Mouse (Mus musculus) thymus, adult 2 months (tissue): Measurements from ENCODE around the gene Stk17b.

Experiments
- CTCF ChIP-seq: fragments of 200-500 bp; IDR thresholded peaks from 2 replicates; pipeline ENCODE4 v1.5.1; 2012; ENCODE audit warnings: mild to moderate bottlenecking, control low read depth, low read length, moderate library complexity, borderline replicate concordance; ENCODE audit not compliant: control insufficient read depth, poor library complexity, insufficient read depth; ENCODE audit errors: extremely low read depth
- POLR2A ChIP-seq: fragments of 200-500 bp; IDR thresholded peaks from 2 replicates; pipeline ENCODE4 v1.6.1; 2012; ENCODE audit warnings: mild to moderate bottlenecking, low read length, control low read depth, moderate library complexity; ENCODE audit not compliant: control insufficient read depth, poor library complexity, insufficient read depth; ENCODE audit errors: extremely low read depth

GRCm38 (mm10) chr1:53757316-53757715 lies 27.7 kb downstream of the Stk17b start:
- no peak for TF ChIP-seq CTCF
- no peak for TF ChIP-seq POLR2A
